7 mouse cellular contexts compared by ENCODE assay signal in genomic region chr11:3408131-3408996, GRCm38 (mm10). TPM values are rescaled to one million over a fixed set of nuclear protein-coding genes. Genes with fewer than 3 reads are reported as not detected.
A peak's percentile ranks its signal among the peaks of the same experiment; 100 is the strongest.
DNase-seq lines count a peak whose midpoint lies in the region; ATAC-seq and TF ChIP-seq lines count a peak whose summit lies in the region.

No protein-coding gene starts in this region.

- no peaks in the 10 kb centered on the region for H3K9me3 ChIP-seq in E14TG2a.4 (ENCODE audit: low read length)
- H3K9me3 ChIP-seq in forebrain, embryonic 16.5 days (ENCODE audit: control insufficient read depth, low read length), result no peaks in the 10 kb centered on the region

- peak overlapping the region; percentile 41; the same call in 1 of the 2 replicates for H3K27ac ChIP-seq in forebrain, embryonic 16.5 days (ENCODE audit: low read length)
- H3K27ac ChIP-seq in kidney, adult 2 months (ENCODE audit: insufficient read depth, low read depth, low read length), result peak overlapping the region; percentile 47; the same call in 1 of the 2 replicates
- H3K27ac ChIP-seq in thymus, adult 2 months (ENCODE audit: control insufficient read depth, insufficient read depth, low read length), result no peak overlapping the region

- peaks cover 48% of the 10 kb centered on the region for H3K4me1 ChIP-seq in E14TG2a.4 (replicated peaks; ENCODE audit: low read depth, low read length)
- H3K4me1 ChIP-seq in forebrain, embryonic 16.5 days (replicated peaks; ENCODE audit: control insufficient read depth, insufficient read depth, low read length), result peaks cover 13% of the 10 kb centered on the region
- peaks cover 4% of the 10 kb centered on the region; the same call in 1 of the 2 replicates for H3K4me1 ChIP-seq in kidney, adult 2 months (ENCODE audit: control insufficient read depth, insufficient read depth, low read length)
- H3K4me1 ChIP-seq in thymus, adult 2 months (replicated peaks; ENCODE audit: control insufficient read depth, insufficient read depth, low read length), result peaks cover 10% of the 10 kb centered on the region

- H3K36me3 ChIP-seq in E14TG2a.4 (ENCODE audit: insufficient read depth, low read length), result peaks cover 24% of the 10 kb centered on the region
- no peaks in the 10 kb centered on the region for H3K36me3 ChIP-seq in forebrain, embryonic 16.5 days (ENCODE audit: control insufficient read depth, insufficient read depth)
- no peaks in the 10 kb centered on the region for H3K36me3 ChIP-seq in kidney, adult 2 months (ENCODE audit: control insufficient read depth, insufficient read depth, low read length)
- H3K36me3 ChIP-seq in thymus, adult 2 months (ENCODE audit: control insufficient read depth, insufficient read depth, low read length), result no peaks in the 10 kb centered on the region

- peak overlapping the region; percentile 73 for H3K9ac ChIP-seq in forebrain, embryonic 16.5 days (replicated peaks; ENCODE audit: low read depth, low read length)

- no peak for TF ChIP-seq POLR2A in kidney, adult 2 months (IDR thresholded peaks at IDR 0.05; ENCODE audit: low read depth, low read length)
- no peak for TF ChIP-seq POLR2A in thymus, adult 2 months (IDR thresholded peaks at IDR 0.05; ENCODE audit: control insufficient read depth, extremely low read depth, insufficient read depth, low read length, poor library complexity)

- 8% methylated on average over 34 of the region's 34 CpGs for WGBS in forebrain, embryonic 16.5 days
- WGBS in kidney, adult 2 months, result 4% methylated on average over 34 of the region's 34 CpGs
- WGBS in thymus, adult 2 months, result 6% methylated on average over 34 of the region's 34 CpGs

- H3K4me3 ChIP-seq in E14TG2a.4 (replicated peaks; ENCODE audit: low read length), result peak overlapping the region; percentile 95
- peak overlapping the region; percentile 78 for H3K4me3 ChIP-seq in forebrain, embryonic 16.5 days (replicated peaks; ENCODE audit: low read length)
- peak overlapping the region; percentile 82 for H3K4me3 ChIP-seq in kidney, adult 2 months (ENCODE audit: insufficient read depth, low read depth, low read length)
- peak overlapping the region; percentile 84 for H3K4me3 ChIP-seq in thymus, adult 2 months (ENCODE audit: control insufficient read depth, insufficient read depth, low read length)

- H3K4me2 ChIP-seq in forebrain, embryonic 16.5 days (ENCODE audit: low read length), result peak overlapping the region; percentile 92

- no peak for TF ChIP-seq CTCF in E14TG2a.4 (conservative IDR thresholded peaks at IDR 0.05; ENCODE audit: low read length)
- no peak for TF ChIP-seq CTCF in kidney, adult 2 months (conservative IDR thresholded peaks at IDR 0.05; ENCODE audit: insufficient read depth, insufficient read length, low read depth, low read length)
- no peak; the same call in 1 of the 2 replicates for TF ChIP-seq CTCF in thymus, adult 2 months (IDR thresholded peaks at IDR 0.05; ENCODE audit: borderline replicate concordance, control insufficient read depth, extremely low read depth, insufficient read depth, low read length, poor library complexity)

- ATAC-seq in forebrain, embryonic 16.5 days, result no peak
- ATAC-seq in megakaryocyte progenitor cell, adult 5-6 weeks (replicated peaks; ENCODE audit: poor library complexity), result no peak

- H3K27me3 ChIP-seq in E14TG2a.4 (ENCODE audit: insufficient read depth, low read length), result no peaks in the 10 kb centered on the region
- no peaks in the 10 kb centered on the region for H3K27me3 ChIP-seq in forebrain, embryonic 16.5 days (replicated peaks; ENCODE audit: control insufficient read depth, insufficient read depth, low read length)
- H3K27me3 ChIP-seq in kidney, adult 2 months (replicated peaks; ENCODE audit: control insufficient read depth, insufficient read depth, low read length), result no peaks in the 10 kb centered on the region
- no peaks in the 10 kb centered on the region for H3K27me3 ChIP-seq in thymus, adult 2 months (ENCODE audit: control insufficient read depth, insufficient read depth, low read length)

- peak; percentile 65 for DNase-seq in R1 (ENCODE audit: low read depth, low spot score)
- DNase-seq in kidney, adult 2 months, result peak; percentile 46
- DNase-seq in lung, postnatal 14 days, result peak; percentile 38
- DNase-seq in thymus, adult 2 months, result peak; percentile 11

RNA-seq across cellular contexts. Expression of gene Limk2, which starts 0.6 kb away (rescaled TPM):
- polyA plus RNA-seq in forebrain, embryonic 16.5 days (2015; fragmentation: Nextera tagmentation; extraction: Ambion mirVana), result 110 and 127 TPM in 2 replicates
- 41.3 and 48.7 TPM in 2 replicates for polyA plus RNA-seq in kidney, adult 2 months (2012; rRNA removed)
- 167 and 185 TPM in 2 replicates for polyA plus RNA-seq in thymus, adult 2 months (2012; rRNA removed)
- 16.9 and 17.0 TPM in 2 replicates for total RNA-seq in megakaryocyte progenitor cell, adult 5-6 weeks (2015)
- 20.1 and 30.0 TPM in 2 replicates for total RNA-seq in megakaryocyte progenitor cell, adult 5-6 weeks (2017)

RNA-seq across cellular contexts. Expression of gene Rnf185, which starts 43.8 kb away (rescaled TPM):
- 42.6 and 43.2 TPM in 2 replicates for polyA plus RNA-seq in forebrain, embryonic 16.5 days (2015; fragmentation: Nextera tagmentation; extraction: Ambion mirVana)
- polyA plus RNA-seq in kidney, adult 2 months (2012; rRNA removed), result 48.9 and 49.4 TPM in 2 replicates
- 23.2 and 25.7 TPM in 2 replicates for polyA plus RNA-seq in thymus, adult 2 months (2012; rRNA removed)
- 16.3 and 17.6 TPM in 2 replicates for total RNA-seq in megakaryocyte progenitor cell, adult 5-6 weeks (2015)
- 8.8 and 15.3 TPM in 2 replicates for total RNA-seq in megakaryocyte progenitor cell, adult 5-6 weeks (2017)

Comparison
In these comparisons a context has a peak if more than half of its experiments do, and no peak if none do; other contexts are left out.
1. DNase-seq: peak in every context shown above with its lines; median percentile 65 in R1; 46 in kidney, adult 2 months; 38 in lung, postnatal 14 days; 11 in thymus, adult 2 months.